Mouse (Mus musculus) forelimb bud, embryonic 11.5 days (tissue): ENCODE results near the gene Thrap3.

Experiments used
- DNase-seq: peaks from one replicate; pipeline ENCODE4 v3.0.0-alpha.2; 2012; ENCODE audit warnings: low read depth, low spot score

Gene Thrap3

GRCm38 (mm10) chr4:126202303-126203181 is at the start of gene Thrap3:
Thrap3 (minus strand) TSS chr4:126202760.
- peak; percentile 99 for DNase-seq

GRCm38 (mm10) chr4:126251655-126252254 is 49.2 kb upstream of the Thrap3 start:
- no peak for DNase-seq

GRCm38 (mm10) chr4:126250659-126251058 is 48.1 kb upstream of the Thrap3 start:
- DNase-seq: no peak

- no peak for DNase-seq
These were observed 45.8 kb upstream of the Thrap3 start for GRCm38 (mm10) chr4:126248261-126248868.

GRCm38 (mm10) chr4:126246202-126246889 is 43.8 kb upstream of the Thrap3 start:
- DNase-seq: no peak

GRCm38 (mm10) chr4:126242510-126242909 is 40.0 kb upstream of the Thrap3 start:
- no peak for DNase-seq

- DNase-seq: no peak
These were observed 39.4 kb upstream of the Thrap3 start for GRCm38 (mm10) chr4:126241956-126242355.

- no peak for DNase-seq
These were observed 37.4 kb upstream of the Thrap3 start for GRCm38 (mm10) chr4:126239862-126240475.

- no peak for DNase-seq
These were observed 35.2 kb upstream of the Thrap3 start for GRCm38 (mm10) chr4:126237721-126238242.

- DNase-seq: no peak
These were observed 34.1 kb upstream of the Thrap3 start for GRCm38 (mm10) chr4:126236467-126237280.

- DNase-seq: no peak
These were observed 32.6 kb upstream of the Thrap3 start for GRCm38 (mm10) chr4:126235191-126235590.

GRCm38 (mm10) chr4:126234496-126235175 is 32.1 kb upstream of the Thrap3 start:
- no peak for DNase-seq

GRCm38 (mm10) chr4:126233676-126234308 is 31.2 kb upstream of the Thrap3 start:
- DNase-seq: no peak

- DNase-seq: no peak
These were observed 27.3 kb upstream of the Thrap3 start for GRCm38 (mm10) chr4:126229900-126230299.

- no peak for DNase-seq
These were observed 25.6 kb upstream of the Thrap3 start for GRCm38 (mm10) chr4:126228144-126228543.

GRCm38 (mm10) chr4:126227077-126227761 is 24.7 kb upstream of the Thrap3 start:
- DNase-seq: peak; percentile 90

- DNase-seq: no peak
These were observed 24.1 kb upstream of the Thrap3 start for GRCm38 (mm10) chr4:126226640-126227039.

GRCm38 (mm10) chr4:126222631-126223030 is 20.1 kb upstream of the Thrap3 start:
- no peak for DNase-seq

GRCm38 (mm10) chr4:126220045-126220444 is 17.5 kb upstream of the Thrap3 start:
- DNase-seq: no peak
